Mouse (Mus musculus): Measurements from ENCODE around the gene Myt1l. TPM values are rescaled to one million over a fixed set of nuclear protein-coding genes. Genes with fewer than 3 reads are reported as not detected.

The Myt1l gene
- total RNA-seq, 2 experiments from 2014 or later: not detected

DNA sequence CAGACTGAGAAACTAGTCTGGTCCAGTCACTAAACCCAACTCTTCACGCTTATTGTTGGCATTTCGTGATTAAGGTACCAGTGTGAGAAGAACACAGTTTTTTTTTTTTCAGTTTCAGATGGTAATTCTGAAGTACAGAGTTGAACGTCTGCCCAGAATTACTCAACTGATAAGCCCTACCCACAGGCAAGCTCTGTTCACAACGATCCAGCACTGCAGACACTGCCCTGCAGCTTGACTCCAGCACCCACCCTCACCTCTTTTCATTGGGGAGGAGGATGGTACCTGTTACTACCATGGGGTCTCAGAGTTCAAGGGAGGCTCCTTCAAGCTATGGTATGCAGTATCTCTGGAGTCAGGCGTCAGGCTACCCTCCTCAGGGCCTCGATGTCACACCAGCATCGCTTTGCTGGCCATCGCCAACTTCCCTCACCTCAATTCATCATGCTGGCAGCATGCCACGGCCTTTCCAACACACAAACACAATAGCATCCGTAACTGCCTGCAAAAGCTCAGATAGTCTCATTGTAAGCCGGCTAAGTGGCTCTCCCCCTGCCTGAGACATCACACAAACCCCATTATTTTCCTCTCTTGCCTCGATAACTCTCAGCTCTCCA lies 281.5 kb downstream of the Myt1l start:
- DNase-seq (ENCODE audit: low spot score): no peak

DNA sequence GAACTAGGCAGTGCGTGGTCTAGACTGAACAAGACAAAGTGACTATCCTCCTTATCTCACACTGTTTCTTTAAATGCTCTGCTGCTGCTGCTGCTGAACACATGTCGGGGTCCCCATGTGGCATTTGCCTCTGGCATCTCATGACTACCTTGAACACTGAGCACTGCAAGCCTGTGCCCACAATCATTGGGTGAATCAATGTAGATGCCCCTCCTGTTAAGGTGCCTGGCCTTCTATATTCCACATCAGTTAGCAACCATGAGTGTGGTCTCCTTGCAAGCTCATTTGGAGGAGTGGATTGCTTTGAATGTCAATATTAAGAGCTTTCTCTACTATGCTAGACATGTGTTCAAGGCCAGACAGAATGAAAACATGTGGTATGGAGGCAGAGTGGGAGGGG lies 287.3 kb downstream of the Myt1l start:
- DNase-seq (ENCODE audit: low spot score): no peak

- no peak for DNase-seq (ENCODE audit: low spot score)
These were observed 287.9 kb downstream of the Myt1l start for GRCm38 (mm10) chr12:29816130-29816529.

- DNase-seq (ENCODE audit: low spot score): peak; percentile 75
These were observed 288.6 kb downstream of the Myt1l start for GRCm38 (mm10) chr12:29816761-29817160.

- no peak for DNase-seq (ENCODE audit: low spot score)
These were observed 294.0 kb downstream of the Myt1l start for GRCm38 (mm10) chr12:29822216-29822615.

DNA sequence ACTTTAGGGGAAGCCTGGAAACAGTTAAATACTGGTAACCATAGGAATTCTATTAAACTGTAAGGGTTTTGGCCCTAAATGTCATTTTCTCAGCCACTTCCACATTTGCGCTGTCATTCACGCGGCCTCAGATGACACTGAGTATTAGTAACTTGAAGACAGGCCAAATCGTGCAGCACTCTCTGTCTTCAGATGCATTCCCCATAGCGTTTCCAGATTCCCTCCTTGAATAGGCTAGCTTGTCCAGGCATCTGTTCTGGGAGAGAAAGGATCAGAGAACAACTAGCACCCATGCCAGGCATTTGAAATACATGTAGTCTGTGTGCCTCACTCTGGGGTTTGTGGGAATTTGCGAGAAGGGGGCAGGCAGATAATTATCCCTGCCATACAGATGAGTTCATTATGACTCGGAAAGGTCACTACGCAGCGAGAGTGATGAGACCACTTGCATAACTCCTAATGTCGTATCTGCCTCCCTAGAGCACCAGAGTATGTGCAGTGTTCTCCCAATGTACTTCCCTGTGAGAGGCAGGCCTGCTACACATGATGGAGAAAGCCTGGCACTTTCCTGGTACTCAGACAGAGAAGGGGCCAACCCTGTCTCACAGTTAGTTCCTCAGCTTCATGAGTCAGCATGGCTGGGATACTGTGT lies 295.7 kb downstream of the Myt1l start:
- DNase-seq (ENCODE audit: low spot score): peak; percentile 9

- no peak for DNase-seq (ENCODE audit: low spot score)
These were observed 302.4 kb downstream of the Myt1l start for GRCm38 (mm10) chr12:29830571-29830970.

DNA sequence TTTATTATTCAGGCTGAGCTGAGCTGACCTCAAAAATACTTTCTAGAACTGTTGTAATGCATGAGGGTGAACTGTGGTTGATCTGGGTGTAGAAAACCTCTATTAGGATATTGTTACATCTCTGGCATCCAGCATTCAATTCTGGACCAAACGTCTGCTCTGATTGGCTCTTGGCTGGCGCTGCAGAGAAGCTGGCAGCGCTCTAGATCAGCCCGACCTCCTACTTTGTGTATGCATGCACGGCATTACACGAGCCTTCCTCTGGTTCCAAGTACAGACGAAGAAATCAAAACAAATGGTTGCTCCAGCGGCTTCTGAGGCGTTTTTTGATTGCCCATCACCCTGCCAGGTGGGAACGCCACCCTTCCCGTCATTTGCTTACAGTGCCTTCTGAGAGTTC lies 303.2 kb downstream of the Myt1l start:
- DNase-seq (ENCODE audit: low spot score): no peak

GRCm38 (mm10) chr12:29837301-29837791 lies 309.2 kb downstream of the Myt1l start:
- peak; percentile 40 for DNase-seq (ENCODE audit: low spot score)

GRCm38 (mm10) chr12:29838421-29838820 lies 310.2 kb downstream of the Myt1l start:
- no peak for DNase-seq (ENCODE audit: low spot score)

DNA sequence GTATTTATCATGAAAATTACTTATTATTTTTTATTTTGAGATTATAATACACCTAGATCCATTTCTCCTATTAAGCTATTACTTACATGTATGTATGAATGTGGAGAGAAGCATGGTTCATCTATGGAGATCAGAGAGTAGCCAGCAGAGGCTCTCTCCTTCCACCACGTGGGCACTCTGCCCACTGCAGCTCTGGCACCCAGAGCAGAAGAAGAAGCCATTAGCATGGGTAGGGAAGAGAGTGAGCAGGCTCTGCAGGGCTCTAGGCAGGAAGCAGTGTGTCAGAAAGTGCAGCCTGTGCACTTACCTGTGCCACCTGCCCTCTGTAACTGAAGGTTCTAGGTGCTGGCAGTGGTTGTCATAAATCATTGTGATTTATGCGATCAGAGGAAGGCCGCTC lies 321.8 kb downstream of the Myt1l start:
- DNase-seq (ENCODE audit: low spot score): no peak

DNA sequence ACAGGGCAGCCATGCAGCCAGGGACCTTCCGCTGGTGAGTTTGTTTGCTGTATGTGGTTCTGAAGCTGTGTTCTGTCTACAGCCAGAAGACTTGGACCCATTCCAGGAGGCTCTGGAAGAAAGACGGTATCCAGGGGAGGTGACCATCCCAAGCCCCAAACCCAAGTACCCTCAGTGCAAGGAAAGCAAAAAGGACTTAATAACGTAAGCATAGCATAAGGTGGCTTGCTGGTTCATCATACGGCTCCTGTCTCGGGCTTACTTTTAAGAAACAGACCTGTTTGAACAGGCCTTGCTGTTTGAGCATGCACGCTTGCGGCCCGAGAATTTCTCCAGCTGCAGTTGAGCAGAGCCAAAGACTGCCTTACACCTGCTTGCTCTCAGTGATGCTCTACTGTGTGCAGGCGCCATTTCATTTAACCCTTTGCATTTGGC lies 326.0 kb downstream of the Myt1l start:
- no peak for DNase-seq (ENCODE audit: low spot score)

GRCm38 (mm10) chr12:29855007-29855406 lies 326.8 kb downstream of the Myt1l start:
- DNase-seq (ENCODE audit: low spot score): peak; percentile 59

DNA sequence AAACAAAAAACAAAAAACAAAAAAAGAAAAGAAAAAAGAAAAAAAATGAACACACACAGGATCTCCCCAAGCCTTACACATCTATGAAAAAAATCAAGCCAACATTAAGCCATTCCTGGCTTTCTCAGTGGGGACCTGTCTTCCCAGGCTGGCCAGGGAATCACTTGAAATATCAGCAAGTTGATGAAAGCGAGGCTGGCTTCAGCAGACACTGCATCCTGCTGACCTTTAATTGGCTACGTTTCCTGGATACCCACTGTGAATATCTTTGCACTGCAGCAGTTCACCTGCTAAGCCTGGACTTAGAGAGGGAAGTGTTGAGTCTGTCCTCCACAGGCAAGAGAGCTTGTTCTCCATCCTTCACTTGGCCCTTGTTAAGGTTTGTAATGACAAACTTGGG lies 332.8 kb downstream of the Myt1l start:
- DNase-seq (ENCODE audit: low spot score): no peak

DNA sequence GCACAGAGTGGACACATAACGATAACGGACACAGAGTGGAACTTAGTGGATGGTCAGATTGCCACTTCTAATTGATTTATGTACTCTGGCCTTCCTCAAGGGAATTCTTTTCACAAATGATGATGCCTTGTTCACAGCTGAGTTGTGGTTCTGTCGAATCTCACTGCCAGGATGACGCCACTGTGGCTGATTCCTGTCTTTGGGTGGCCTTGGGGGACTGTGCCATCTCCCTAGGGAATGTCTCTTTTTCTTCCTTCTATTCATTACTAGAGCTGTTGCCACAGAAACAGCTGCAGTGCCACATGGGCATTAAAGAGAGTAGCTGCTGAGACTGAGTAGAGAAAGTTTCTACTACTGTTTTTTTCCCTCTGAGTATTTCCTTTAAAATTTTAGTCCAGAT lies 340.1 kb downstream of the Myt1l start:
- no peak for DNase-seq (ENCODE audit: low spot score)

DNA sequence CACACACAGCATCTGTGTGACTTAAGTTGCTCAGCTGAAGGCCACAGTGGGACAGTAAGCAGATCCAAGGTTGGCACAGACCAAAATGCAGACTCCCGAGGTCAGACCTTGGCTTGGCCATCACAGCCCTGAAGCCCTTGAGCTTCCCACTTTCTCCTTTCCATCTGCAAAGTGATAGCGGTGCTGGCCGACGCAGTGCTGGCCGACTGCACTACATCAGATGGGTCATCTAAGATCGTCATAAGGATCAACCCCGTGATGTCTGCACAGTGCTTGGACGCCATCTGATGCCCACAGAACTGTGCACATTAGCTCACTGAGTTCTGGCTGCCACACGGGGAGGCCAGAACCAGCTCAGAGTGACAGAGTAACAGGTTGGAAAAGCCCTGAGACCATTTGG lies 340.6 kb downstream of the Myt1l start:
- DNase-seq (ENCODE audit: low spot score): peak; percentile 49

DNA sequence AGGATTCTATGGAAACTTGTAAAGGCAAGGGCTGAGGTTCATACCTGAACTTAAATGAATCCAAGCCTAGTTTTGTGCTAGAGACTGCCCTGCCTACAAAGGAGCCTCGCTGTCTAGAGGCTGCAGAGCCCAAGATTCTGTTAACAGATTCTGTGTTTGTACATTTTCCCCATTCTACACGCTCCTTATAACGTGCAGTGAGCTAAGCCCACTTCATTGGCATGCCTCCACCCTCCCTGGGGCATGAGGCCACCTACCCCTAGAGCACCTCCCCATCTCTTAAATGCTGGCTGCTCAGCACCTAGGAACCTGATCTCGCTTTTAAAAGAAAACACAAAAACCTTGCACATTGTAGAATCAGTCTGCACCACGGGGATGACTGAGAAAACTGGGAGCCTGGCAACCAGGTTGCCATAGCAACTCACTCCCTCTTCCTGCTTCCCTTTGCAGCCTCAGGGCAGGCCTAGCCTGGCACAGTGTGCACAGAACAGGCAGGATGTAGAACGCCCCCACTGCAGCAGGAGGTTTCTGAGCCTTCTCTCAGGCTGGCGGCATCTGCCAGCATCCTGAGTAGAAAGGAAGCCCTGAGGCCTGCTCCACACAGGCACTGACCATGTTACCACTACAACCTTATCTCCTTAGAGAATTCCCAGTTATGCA lies 344.1 kb downstream of the Myt1l start:
- no peak for DNase-seq (ENCODE audit: low spot score)

- no peak for DNase-seq (ENCODE audit: low spot score)
These were observed 345.1 kb downstream of the Myt1l start for GRCm38 (mm10) chr12:29873281-29873772.

GRCm38 (mm10) chr12:29877977-29878376 lies 349.8 kb downstream of the Myt1l start:
- DNase-seq (ENCODE audit: low spot score): no peak

GRCm38 (mm10) chr12:29882871-29883617 lies 354.9 kb downstream of the Myt1l start:
- DNase-seq (ENCODE audit: low spot score): peak; percentile 71

DNA sequence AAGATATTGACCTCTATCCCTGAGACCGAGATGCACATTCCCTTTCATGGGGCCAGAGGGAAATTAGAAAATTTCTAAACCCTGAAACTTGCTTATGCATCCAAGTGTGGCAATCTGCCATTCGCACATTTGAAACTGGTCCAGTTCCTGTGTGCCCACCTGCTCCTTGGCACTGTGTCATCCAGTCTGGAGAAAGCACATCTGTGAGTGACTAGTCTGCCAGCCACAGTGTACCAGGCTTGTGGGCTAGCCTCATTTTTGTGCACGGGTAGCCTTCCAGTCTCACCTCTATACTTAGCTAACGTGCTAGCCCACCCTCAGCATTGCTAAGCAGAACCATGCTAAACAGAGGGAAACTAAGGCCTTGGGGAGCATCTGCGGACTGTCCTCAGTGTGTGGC lies 356.2 kb downstream of the Myt1l start:
- no peak for DNase-seq (ENCODE audit: low spot score)

GRCm38 (mm10) chr12:29894669-29895068 lies 366.5 kb downstream of the Myt1l start:
- peak; percentile 31 for DNase-seq (ENCODE audit: low spot score)
